Mouse (Mus musculus) kidney, adult 2 months (tissue): ENCODE measurements around the gene Specc1.

Experiments used
- CTCF ChIP-seq: fragments of 200-500 bp; conservative IDR thresholded peaks from 2 replicates; pipeline ENCODE4 v1.5.1; 2011; ENCODE audit warnings: low read depth, mild to moderate bottlenecking, control low read depth, low read length, moderate library complexity, mixed read lengths; ENCODE audit not compliant: insufficient read depth, insufficient read length
- POLR2A ChIP-seq: fragments of 200-500 bp; IDR thresholded peaks from one replicate; pipeline ENCODE4 v1.6.1; 2011; ENCODE audit warnings: low read depth, low read length, control low read depth

DNA sequence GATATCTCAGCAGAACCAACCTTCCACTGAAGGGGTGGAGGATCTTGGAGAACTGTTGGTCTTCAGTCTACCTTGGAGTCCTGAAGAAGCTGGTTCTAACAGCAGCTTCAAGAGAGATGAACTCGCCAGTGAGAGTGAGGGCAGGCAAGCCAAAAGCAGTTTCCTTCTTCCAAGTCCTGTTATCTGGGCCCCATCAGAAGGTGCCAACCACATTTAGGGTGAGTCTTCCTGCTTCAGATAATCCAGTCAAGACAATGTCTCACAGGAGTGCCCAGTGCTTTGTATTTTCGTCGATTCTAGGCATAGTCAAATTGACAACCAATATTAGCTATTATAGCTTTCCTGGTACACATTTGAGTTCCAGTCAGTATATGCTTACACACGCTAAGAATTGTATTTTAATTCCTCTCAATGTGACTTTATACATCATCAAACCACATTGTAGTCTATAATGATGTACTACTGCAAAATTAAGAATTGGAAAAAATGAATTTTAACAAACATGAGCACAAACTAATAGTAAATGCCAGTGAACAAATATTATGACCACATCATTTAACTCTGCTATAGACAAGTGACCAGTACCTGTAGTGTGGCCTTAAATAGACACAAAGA lies 36.2 kb downstream of the Specc1 start:
- TF ChIP-seq CTCF (no peak), POLR2A (no peak)
